Mouse (Mus musculus): Measurements from ENCODE around the gene Gm9747. TPM values are rescaled to one million over a fixed set of nuclear protein-coding genes. Genes with fewer than 3 reads are reported as not detected.

Gm9747 gene
- 7.7 and 12.5 TPM in 2 replicates for polyA plus RNA-seq (2014; fragmentation: Nextera tagmentation; extraction: Ambion mirVana)

DNA sequence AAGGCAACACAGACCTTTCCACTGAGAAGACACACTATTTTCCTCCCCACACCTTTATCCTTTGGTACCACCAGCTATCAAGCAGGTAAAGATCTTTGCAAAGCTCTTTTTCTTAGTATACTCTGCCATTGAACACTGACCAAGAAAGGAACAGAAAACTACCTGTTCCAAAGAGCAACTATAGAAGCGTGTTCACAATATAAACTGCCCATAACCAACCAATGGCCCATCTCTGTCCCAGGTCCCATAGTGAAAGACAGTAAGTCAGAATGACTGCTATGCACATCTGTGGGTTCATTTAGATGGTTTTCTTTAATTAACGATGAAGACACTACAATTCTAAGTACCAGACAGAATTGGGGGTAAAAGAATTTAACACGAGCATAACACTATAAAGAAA, at the start of gene Gm9747:
Gm9747 (plus strand) TSS at position 301 of the 400 bp plus-strand sequence.
- H3K27ac ChIP-seq (ENCODE audit: low read depth, low read length), result no peak within 1 kb of the TSS
- H3K36me3 ChIP-seq (ENCODE audit: control insufficient read depth, insufficient read depth, low read length), result no peaks in the 10 kb centered on the region; the same call in 1 of the 2 replicates
- H3K4me3 ChIP-seq (ENCODE audit: low read length), result no peak within 1 kb of the TSS
- no peaks in the 10 kb centered on the region for H3K4me1 ChIP-seq (ENCODE audit: control insufficient read depth, insufficient read depth, low read length)
- no peak within 1 kb of the TSS for H3K9ac ChIP-seq (ENCODE audit: low read depth, low read length)
- H3K9me3 ChIP-seq (ENCODE audit: control insufficient read depth, low read length), result no peaks in the 10 kb centered on the region
- no peaks in the 10 kb centered on the region for H3K27me3 ChIP-seq (ENCODE audit: control insufficient read depth, insufficient read depth, low read length)
- no peak within 1 kb of the TSS for H3K4me2 ChIP-seq (replicated peaks; ENCODE audit: low read depth, low read length)
- whole genome bisulfite sequencing, result 93% methylated on average over 3 of the region's 3 CpGs
- no peak for ATAC-seq (ENCODE audit: low FRiP score, low TSS enrichment)

DNA sequence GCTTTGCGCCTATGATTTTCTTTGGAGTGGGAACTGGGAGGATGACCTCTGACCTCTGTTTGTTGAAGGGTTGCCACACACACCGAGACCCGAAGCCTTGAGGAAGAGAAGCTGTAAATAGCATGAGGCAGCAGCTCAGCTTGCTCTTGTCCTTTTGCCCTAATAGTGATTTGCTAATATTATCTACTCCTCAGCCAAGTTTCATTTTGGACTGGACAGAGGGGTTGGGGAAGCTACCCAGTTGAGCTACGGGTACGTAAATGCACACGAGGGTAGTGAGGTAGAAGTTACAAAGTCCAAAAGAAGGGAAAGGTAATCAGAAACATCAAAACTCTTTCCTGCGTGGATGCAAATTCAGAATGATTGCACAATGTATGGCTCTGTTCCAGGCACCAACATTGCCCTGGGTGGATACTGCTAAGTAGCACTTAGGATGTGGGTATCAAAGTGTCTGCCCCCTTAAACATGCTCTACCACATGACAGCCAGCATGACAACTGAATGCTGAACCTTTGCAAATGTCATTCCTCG, 48.9 kb upstream of the Gm9747 start:
- no peak overlapping the region for H3K9ac ChIP-seq (ENCODE audit: low read depth, low read length)
- no peaks in the 10 kb centered on the region for H3K4me1 ChIP-seq (ENCODE audit: control insufficient read depth, insufficient read depth, low read length)
- H3K27ac ChIP-seq (ENCODE audit: low read depth, low read length), result no peak overlapping the region
- no peak for ATAC-seq (ENCODE audit: low FRiP score, low TSS enrichment)
- H3K9me3 ChIP-seq (ENCODE audit: control insufficient read depth, low read length), result no peaks in the 10 kb centered on the region
- H3K4me2 ChIP-seq (replicated peaks; ENCODE audit: low read depth, low read length), result no peak overlapping the region
- H3K4me3 ChIP-seq (ENCODE audit: low read length), result no peak overlapping the region
- WGBS, result 76% methylated on average over 8 of the region's 8 CpGs
- H3K36me3 ChIP-seq (ENCODE audit: control insufficient read depth, insufficient read depth, low read length), result no peaks in the 10 kb centered on the region
- H3K27me3 ChIP-seq (ENCODE audit: control insufficient read depth, insufficient read depth, low read length), result no peaks in the 10 kb centered on the region

DNA sequence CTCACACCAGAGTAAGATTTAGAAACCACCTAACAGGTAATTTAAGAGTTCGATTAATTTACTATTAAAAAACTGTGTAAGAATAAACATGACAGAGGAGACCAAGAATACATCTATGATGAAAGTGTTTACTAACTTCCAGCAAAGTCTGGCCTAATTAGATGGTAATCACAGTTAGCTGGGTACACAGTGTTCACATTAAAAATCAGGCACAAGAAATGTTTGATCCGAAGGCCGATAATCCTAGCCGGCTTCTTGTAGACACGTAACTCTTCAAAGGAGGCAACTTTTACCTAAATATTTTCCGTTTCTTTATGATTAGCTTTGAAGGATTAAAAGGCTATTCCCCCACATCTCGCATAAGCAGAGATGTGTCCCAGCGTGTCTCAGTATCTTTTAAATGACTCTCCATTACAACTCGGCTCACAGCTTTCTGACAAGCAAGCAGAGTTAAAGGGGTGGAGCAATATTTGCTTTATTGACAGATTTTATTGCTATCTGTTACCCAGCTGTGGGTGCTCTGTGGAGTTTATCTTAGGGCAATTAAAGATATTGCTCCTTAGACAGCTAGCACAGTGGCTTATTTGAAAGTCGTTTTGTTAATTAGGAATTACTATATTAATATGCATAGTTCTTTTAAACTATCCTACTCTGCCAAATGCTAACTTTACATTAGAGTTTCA, 44.2 kb upstream of the Gm9747 start:
- Histone ChIP-seq H3K4me2 (replicated peaks; ENCODE audit: low read depth, low read length) (no peak overlapping the region), H3K9ac (ENCODE audit: low read depth, low read length) (no peak overlapping the region), H3K36me3 (ENCODE audit: control insufficient read depth, insufficient read depth, low read length) (no peaks in the 10 kb centered on the region), H3K27me3 (ENCODE audit: control insufficient read depth, insufficient read depth, low read length) (no peaks in the 10 kb centered on the region), H3K27ac (ENCODE audit: low read depth, low read length) (no peak overlapping the region), H3K9me3 (ENCODE audit: control insufficient read depth, low read length) (no peaks in the 10 kb centered on the region), H3K4me3 (ENCODE audit: low read length) (no peak overlapping the region), H3K4me1 (ENCODE audit: control insufficient read depth, insufficient read depth, low read length) (no peaks in the 10 kb centered on the region)
- no peak for ATAC-seq (ENCODE audit: low FRiP score, low TSS enrichment)
- WGBS, result 73% methylated on average over 10 of the region's 10 CpGs

DNA sequence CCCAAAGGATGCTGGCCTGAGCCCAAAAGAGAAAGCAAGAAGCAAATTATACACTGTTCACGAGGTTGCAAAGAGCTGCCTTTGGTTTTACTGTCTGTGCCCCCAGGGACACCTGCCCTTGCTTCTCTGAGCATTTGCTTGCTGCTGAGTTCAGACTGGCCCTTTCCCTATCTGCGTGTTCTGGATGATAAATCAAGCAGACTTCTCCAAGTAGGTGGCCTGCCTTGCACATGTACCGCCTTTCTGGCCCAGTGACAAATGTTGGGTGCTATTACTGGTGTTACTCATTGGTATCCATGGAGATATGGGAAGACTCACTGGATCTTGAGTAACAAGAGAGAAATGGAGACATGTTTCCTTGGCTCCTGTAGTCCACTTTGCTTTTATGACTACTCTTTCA, 43.4 kb upstream of the Gm9747 start:
- Histone ChIP-seq H3K27ac (ENCODE audit: low read depth, low read length) (no peak overlapping the region), H3K4me3 (ENCODE audit: low read length) (no peak overlapping the region), H3K36me3 (ENCODE audit: control insufficient read depth, insufficient read depth, low read length) (no peaks in the 10 kb centered on the region), H3K4me2 (replicated peaks; ENCODE audit: low read depth, low read length) (no peak overlapping the region), H3K4me1 (ENCODE audit: control insufficient read depth, insufficient read depth, low read length) (no peaks in the 10 kb centered on the region), H3K27me3 (ENCODE audit: control insufficient read depth, insufficient read depth, low read length) (no peaks in the 10 kb centered on the region), H3K9me3 (ENCODE audit: control insufficient read depth, low read length) (no peaks in the 10 kb centered on the region), H3K9ac (ENCODE audit: low read depth, low read length) (no peak overlapping the region)
- ATAC-seq (ENCODE audit: low FRiP score, low TSS enrichment), result 0 out of 2 replicates have a peak, but pooled peaks have one; percentile 39
- 15% methylated on average over 3 of the region's 3 CpGs for WGBS

DNA sequence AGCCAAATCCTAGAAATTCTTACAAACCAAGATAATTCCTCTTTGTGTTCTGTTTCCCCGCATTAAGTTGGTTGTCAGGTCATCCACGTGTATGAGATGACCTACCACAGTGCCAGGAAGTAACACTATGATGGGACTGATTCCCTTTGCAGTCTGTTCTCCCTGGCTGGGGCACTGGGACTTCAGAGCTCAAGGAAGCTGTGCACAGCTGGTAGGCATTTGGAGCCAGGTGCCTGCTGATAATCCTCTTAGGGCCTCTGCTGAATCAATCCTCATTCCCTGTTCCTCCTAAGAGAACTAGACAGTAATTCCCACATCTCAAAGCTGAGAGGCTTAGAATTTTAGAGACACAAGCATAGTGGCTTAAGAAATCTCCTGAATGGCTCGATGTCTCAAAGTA, 41.3 kb upstream of the Gm9747 start:
- ATAC-seq (ENCODE audit: low FRiP score, low TSS enrichment), result no peak
- Histone ChIP-seq H3K27me3 (ENCODE audit: control insufficient read depth, insufficient read depth, low read length) (no peaks in the 10 kb centered on the region), H3K4me2 (replicated peaks; ENCODE audit: low read depth, low read length) (no peak overlapping the region), H3K36me3 (ENCODE audit: control insufficient read depth, insufficient read depth, low read length) (no peaks in the 10 kb centered on the region), H3K9ac (ENCODE audit: low read depth, low read length) (no peak overlapping the region), H3K9me3 (ENCODE audit: control insufficient read depth, low read length) (no peaks in the 10 kb centered on the region), H3K4me1 (ENCODE audit: control insufficient read depth, insufficient read depth, low read length) (no peaks in the 10 kb centered on the region), H3K27ac (ENCODE audit: low read depth, low read length) (no peak overlapping the region), H3K4me3 (ENCODE audit: low read length) (no peak overlapping the region)
- WGBS, result 66% methylated on average over 3 of the region's 3 CpGs

DNA sequence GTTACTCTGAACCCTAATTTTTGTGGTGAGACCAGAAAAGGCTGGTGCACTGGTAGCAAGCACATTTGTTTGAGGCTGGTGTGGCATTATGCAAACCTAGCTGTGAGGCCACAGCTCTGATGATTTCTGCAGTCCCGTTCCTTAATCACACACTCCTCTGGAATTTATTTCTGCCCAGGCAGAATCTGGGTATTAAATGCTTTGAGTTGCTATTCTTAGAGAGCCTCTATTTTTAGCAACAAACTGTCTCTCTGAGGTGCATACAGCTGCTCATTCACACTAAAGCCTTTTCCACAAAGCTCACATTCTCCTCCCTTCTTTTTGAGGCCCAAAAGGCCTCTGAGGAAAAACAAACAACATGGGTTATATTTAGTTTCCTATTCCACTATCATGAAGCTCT, 33.0 kb upstream of the Gm9747 start:
- H3K4me1 ChIP-seq (ENCODE audit: control insufficient read depth, insufficient read depth, low read length), result no peaks in the 10 kb centered on the region; the same call in 1 of the 2 replicates
- H3K9me3 ChIP-seq (ENCODE audit: control insufficient read depth, low read length), result no peaks in the 10 kb centered on the region
- no peak overlapping the region; the same call in 1 of the 2 replicates for H3K4me2 ChIP-seq (replicated peaks; ENCODE audit: low read depth, low read length)
- ATAC-seq (ENCODE audit: low FRiP score, low TSS enrichment), result peak; percentile 62; the same call in 1 of the 2 replicates
- no peak overlapping the region for H3K4me3 ChIP-seq (ENCODE audit: low read length)
- WGBS, result 36% methylated on average over 1 of the region's 1 CpGs
- H3K9ac ChIP-seq (ENCODE audit: low read depth, low read length), result no peak overlapping the region
- no peaks in the 10 kb centered on the region for H3K27me3 ChIP-seq (ENCODE audit: control insufficient read depth, insufficient read depth, low read length)
- 0 out of 2 replicates have a peak overlapping the region, but pooled peaks have one; percentile 20 for H3K27ac ChIP-seq (ENCODE audit: low read depth, low read length)
- H3K36me3 ChIP-seq (ENCODE audit: control insufficient read depth, insufficient read depth, low read length), result no peaks in the 10 kb centered on the region

DNA sequence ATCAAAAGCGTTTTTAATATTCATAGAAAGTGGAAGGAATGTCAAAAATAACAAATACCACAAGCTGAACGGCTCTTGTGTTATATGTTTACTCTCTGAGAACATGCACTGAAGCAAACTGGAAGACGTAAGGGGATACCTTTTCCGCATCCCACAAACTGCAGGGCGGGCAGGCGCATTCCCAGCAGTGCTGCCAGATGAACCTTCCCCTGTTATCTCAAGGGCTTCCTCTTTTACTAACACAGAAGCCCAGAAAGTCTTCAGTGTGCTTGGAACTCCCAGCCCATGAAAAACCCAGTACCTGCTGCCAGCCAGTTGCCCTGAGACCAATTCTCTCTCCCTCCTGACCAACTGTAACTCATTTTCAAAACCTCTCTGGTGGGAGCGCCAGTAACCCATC, 32.3 kb upstream of the Gm9747 start:
- no peaks in the 10 kb centered on the region; the same call in 1 of the 2 replicates for H3K4me1 ChIP-seq (ENCODE audit: control insufficient read depth, insufficient read depth, low read length)
- no peak for ATAC-seq (ENCODE audit: low FRiP score, low TSS enrichment)
- H3K27ac ChIP-seq (ENCODE audit: low read depth, low read length), result no peak overlapping the region
- no peaks in the 10 kb centered on the region for H3K27me3 ChIP-seq (ENCODE audit: control insufficient read depth, insufficient read depth, low read length)
- H3K36me3 ChIP-seq (ENCODE audit: control insufficient read depth, insufficient read depth, low read length), result no peaks in the 10 kb centered on the region
- H3K9me3 ChIP-seq (ENCODE audit: control insufficient read depth, low read length), result no peaks in the 10 kb centered on the region
- no peak overlapping the region for H3K4me2 ChIP-seq (replicated peaks; ENCODE audit: low read depth, low read length)
- H3K4me3 ChIP-seq (ENCODE audit: low read length), result no peak overlapping the region
- 57% methylated on average over 7 of the region's 7 CpGs for WGBS
- no peak overlapping the region for H3K9ac ChIP-seq (ENCODE audit: low read depth, low read length)

DNA sequence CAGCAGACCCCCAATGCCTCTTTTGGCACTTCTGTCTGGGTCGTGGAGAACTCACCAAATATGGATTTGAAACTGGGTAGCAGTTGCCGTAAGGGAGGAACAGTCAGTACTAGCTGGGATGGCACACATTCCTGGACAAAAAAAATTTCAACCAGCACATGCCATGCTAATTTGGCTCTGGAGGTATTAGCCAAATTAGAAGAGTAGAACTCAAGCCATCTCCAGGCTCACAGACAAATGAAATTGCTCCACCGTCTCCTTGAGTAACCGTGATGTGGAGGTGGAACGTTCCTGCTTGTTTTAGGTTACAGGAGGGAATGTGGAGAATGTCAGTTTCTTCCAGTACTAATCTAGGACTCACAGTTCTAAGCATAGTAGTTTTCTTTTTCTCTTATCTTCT, 25.4 kb upstream of the Gm9747 start:
- Histone ChIP-seq H3K27me3 (ENCODE audit: control insufficient read depth, insufficient read depth, low read length) (no peaks in the 10 kb centered on the region), H3K9me3 (ENCODE audit: control insufficient read depth, low read length) (no peaks in the 10 kb centered on the region), H3K4me1 (ENCODE audit: control insufficient read depth, insufficient read depth, low read length) (no peaks in the 10 kb centered on the region), H3K9ac (ENCODE audit: low read depth, low read length) (no peak overlapping the region), H3K27ac (ENCODE audit: low read depth, low read length) (no peak overlapping the region), H3K36me3 (ENCODE audit: control insufficient read depth, insufficient read depth, low read length) (no peaks in the 10 kb centered on the region), H3K4me2 (replicated peaks; ENCODE audit: low read depth, low read length) (no peak overlapping the region), H3K4me3 (ENCODE audit: low read length) (no peak overlapping the region)
- WGBS, result 88% methylated on average over 5 of the region's 5 CpGs
- ATAC-seq (ENCODE audit: low FRiP score, low TSS enrichment), result no peak

DNA sequence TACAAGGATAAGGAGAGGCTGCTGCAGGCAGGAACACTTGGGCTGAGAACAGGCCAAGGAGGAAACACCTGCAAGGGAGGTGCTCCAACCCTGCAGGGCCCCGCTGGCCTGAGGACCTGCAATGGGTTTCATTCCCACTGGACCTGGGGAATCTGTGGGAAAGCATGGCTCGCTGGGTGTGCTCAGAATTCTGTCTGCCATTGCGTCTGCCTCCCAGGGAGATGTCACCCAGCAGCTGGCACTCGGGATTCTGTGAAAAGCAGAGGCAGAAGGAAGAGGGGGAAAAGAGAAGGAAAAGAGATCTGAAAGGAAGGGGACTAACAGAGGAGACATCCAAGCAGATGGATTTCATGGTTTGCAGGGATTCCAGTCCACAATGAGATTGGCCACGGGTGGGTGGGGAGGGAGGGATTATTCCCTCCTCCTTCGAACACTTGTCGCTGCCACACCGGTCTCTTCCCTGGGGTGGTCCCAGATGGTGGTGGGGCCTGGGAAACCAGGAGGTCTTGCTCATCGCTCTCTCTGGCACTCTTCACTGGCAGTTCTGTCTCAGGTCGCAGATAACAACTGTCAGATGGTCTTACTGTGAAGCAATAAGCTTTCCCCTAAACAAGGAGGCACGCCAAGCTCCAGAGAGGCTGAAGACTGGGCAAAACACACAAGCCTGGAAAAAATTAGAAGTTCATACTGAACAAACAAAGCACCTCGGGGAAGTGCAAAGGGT, 12.1 kb upstream of the Gm9747 start:
- WGBS, result 69% methylated on average over 12 of the region's 12 CpGs
- no peaks in the 10 kb centered on the region for H3K36me3 ChIP-seq (ENCODE audit: control insufficient read depth, insufficient read depth, low read length)
- H3K9ac ChIP-seq (ENCODE audit: low read depth, low read length), result no peak overlapping the region
- no peaks in the 10 kb centered on the region for H3K27me3 ChIP-seq (ENCODE audit: control insufficient read depth, insufficient read depth, low read length)
- H3K4me2 ChIP-seq (replicated peaks; ENCODE audit: low read depth, low read length), result no peak overlapping the region
- H3K9me3 ChIP-seq (ENCODE audit: control insufficient read depth, low read length), result no peaks in the 10 kb centered on the region
- no peak overlapping the region for H3K27ac ChIP-seq (ENCODE audit: low read depth, low read length)
- no peak overlapping the region for H3K4me3 ChIP-seq (ENCODE audit: low read length)
- ATAC-seq (ENCODE audit: low FRiP score, low TSS enrichment), result no peak
- H3K4me1 ChIP-seq (ENCODE audit: control insufficient read depth, insufficient read depth, low read length), result no peaks in the 10 kb centered on the region

Data from kidney, embryonic 14.5 days (tissue).